Mouse (Mus musculus): ENCODE measurements at regions not wholly inside any gene's neighbourhood (a gene's known extent, or its start where the extent isn't known, plus 50 kb on each side); places are given as distances from the start of the nearest gene placed in this dataset.

DNA sequence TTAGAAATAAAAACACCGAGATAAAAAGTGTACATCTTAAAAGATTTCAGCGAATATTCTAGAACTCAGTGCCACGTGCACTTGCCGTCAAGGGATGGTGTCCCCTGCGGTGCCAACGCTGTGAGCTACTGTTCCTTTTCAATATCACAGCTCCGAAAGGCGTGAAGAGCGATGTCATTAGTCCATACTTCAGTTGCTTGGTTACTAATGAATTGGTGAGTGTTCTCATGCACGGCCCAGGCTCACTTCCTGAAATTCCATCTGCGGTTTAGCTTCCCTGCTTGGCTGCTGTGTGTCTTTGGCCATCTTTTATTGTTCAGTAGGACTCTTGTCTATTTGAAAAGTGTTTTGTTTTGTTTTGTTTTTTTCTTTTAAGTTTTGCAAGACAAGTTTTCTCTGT lies 93.2 kb downstream of the Tfap2c start:
- DNase-seq (ENCODE audit: low spot score) = no peak
- no peaks in the 10 kb centered on the region for H3K27me3 ChIP-seq (replicated peaks; ENCODE audit: control insufficient read depth, insufficient read depth, low read length)
- H3K27ac ChIP-seq (ENCODE audit: low read depth) = no peak overlapping the region
- 0 out of 2 replicates have a peak, but pooled peaks cover 3% of the 10 kb centered on the region for H3K9me3 ChIP-seq (ENCODE audit: control insufficient read depth, low read length)
- 76% methylated on average over 11 of the region's 11 CpGs for WGBS
- no peak overlapping the region for H3K9ac ChIP-seq (ENCODE audit: low read length)
- H3K4me1 ChIP-seq (replicated peaks; ENCODE audit: control insufficient read depth, insufficient read depth, low read length) = no peaks in the 10 kb centered on the region; the same call in 1 of the 2 replicates
- no peak overlapping the region for H3K4me3 ChIP-seq (ENCODE audit: low read depth, low read length)
- H3K36me3 ChIP-seq (ENCODE audit: control insufficient read depth, insufficient read depth, low read length) = no peaks in the 10 kb centered on the region
- ATAC-seq (replicated peaks; ENCODE audit: low FRiP score, low TSS enrichment, low read depth) = no peak
- no peak overlapping the region for H3K4me2 ChIP-seq (ENCODE audit: low read length)

DNA sequence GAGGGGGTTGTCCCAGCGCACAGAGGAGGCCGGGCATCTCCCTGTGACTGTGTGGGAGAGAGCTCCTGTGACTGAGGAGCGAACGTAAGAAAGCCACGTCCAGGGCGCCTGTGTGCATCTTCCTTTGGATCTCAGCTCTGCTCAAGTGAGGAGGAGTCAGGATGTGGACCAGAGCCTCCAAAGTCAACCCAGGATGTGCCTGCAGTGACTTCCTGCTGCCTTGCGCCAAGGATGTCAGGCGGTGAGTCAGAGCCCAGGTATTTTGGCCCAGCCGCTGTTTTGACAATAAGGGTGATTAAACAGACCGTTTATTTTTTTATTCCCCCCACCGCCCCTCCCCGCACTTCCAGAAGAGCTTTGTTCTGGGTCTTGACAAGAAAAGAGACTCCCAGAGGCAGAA lies 94.5 kb downstream of the Tfap2c start:
- ATAC-seq (replicated peaks; ENCODE audit: low FRiP score, low TSS enrichment, low read depth) = no peak
- WGBS = 11% methylated on average over 12 of the region's 12 CpGs

DNA sequence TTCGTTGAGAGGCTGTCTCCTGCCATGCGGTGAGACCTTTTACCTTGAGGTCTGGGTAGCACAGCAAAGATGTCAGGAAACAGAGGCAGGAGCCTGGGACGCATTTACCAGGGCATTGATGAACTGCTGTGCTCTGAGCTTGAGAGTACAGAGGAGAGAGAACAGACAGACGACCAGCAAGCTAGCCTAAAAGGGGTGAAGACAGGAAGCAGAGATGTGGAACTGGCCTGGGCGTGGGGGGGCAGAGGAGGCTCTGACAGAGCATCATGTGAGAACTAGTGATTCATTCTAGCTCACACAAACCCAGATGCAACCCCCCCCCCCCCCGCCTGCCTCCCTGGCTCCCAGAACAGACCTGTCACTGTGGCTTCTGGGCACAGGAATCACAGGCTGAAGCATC lies 95.1 kb downstream of the Tfap2c start:
- Histone ChIP-seq H3K4me1 (replicated peaks; ENCODE audit: control insufficient read depth, insufficient read depth, low read length) (no peaks in the 10 kb centered on the region; the same call in 1 of the 2 replicates), H3K4me2 (ENCODE audit: low read length) (peak overlapping the region; percentile 18; the same call in 1 of the 2 replicates), H3K36me3 (ENCODE audit: control insufficient read depth, insufficient read depth, low read length) (no peaks in the 10 kb centered on the region), H3K9me3 (ENCODE audit: control insufficient read depth, low read length) (0 out of 2 replicates have a peak, but pooled peaks cover 3% of the 10 kb centered on the region), H3K27me3 (replicated peaks; ENCODE audit: control insufficient read depth, insufficient read depth, low read length) (no peaks in the 10 kb centered on the region), H3K27ac (ENCODE audit: low read depth) (no peak overlapping the region), H3K4me3 (ENCODE audit: low read depth, low read length) (no peak overlapping the region), H3K9ac (ENCODE audit: low read length) (no peak overlapping the region)
- ATAC-seq (replicated peaks; ENCODE audit: low FRiP score, low TSS enrichment, low read depth) (no peak), DNase-seq (ENCODE audit: low spot score) (no peak)
- 29% methylated on average over 6 of the region's 6 CpGs for WGBS

More for the DNA sequence above, 94.5 kb downstream of the Tfap2c start:
- peak; percentile 57 for DNase-seq (ENCODE audit: low spot score)
- H3K9me3 ChIP-seq (ENCODE audit: control insufficient read depth, low read length) = 0 out of 2 replicates have a peak, but pooled peaks cover 3% of the 10 kb centered on the region
- no peaks in the 10 kb centered on the region for H3K27me3 ChIP-seq (replicated peaks; ENCODE audit: control insufficient read depth, insufficient read depth, low read length)
- H3K36me3 ChIP-seq (ENCODE audit: control insufficient read depth, insufficient read depth, low read length) = no peaks in the 10 kb centered on the region
- no peak overlapping the region for H3K9ac ChIP-seq (ENCODE audit: low read length)
- peak overlapping the region; percentile 18 for H3K4me2 ChIP-seq (ENCODE audit: low read length)
- H3K27ac ChIP-seq (ENCODE audit: low read depth) = no peak overlapping the region
- no peak overlapping the region for H3K4me3 ChIP-seq (ENCODE audit: low read depth, low read length)
- H3K4me1 ChIP-seq (replicated peaks; ENCODE audit: control insufficient read depth, insufficient read depth, low read length) = no peaks in the 10 kb centered on the region; the same call in 1 of the 2 replicates

DNA sequence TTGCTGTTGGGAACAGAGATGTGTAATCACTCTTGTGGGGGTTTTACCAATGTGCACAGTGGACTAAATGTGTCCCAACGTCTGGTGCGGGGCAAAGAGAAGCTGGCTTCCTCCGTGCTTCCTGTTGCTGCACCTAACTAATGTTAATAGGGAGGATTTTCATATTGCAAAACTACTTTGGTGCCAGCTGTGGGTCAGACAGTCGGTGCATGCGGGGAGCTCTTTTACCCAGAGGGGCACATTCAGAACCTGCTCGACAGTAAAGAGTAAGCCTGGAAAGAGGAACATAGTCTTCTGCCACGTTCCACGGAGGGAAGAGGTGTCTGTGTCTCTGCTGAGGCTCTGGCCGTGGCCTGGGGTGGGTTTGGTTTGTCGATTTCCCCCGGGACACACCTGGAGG lies 98.7 kb downstream of the Tfap2c start:
- H3K36me3 ChIP-seq (ENCODE audit: control insufficient read depth, insufficient read depth, low read length) = no peaks in the 10 kb centered on the region
- DNase-seq (ENCODE audit: low spot score) = no peak
- no peak for ATAC-seq (replicated peaks; ENCODE audit: low FRiP score, low TSS enrichment, low read depth)
- no peak overlapping the region for H3K4me3 ChIP-seq (ENCODE audit: low read depth, low read length)
- H3K4me2 ChIP-seq (ENCODE audit: low read length) = no peak overlapping the region
- H3K27me3 ChIP-seq (replicated peaks; ENCODE audit: control insufficient read depth, insufficient read depth, low read length) = no peaks in the 10 kb centered on the region
- H3K4me1 ChIP-seq (replicated peaks; ENCODE audit: control insufficient read depth, insufficient read depth, low read length) = no peaks in the 10 kb centered on the region; the same call in 1 of the 2 replicates
- WGBS = 64% methylated on average over 11 of the region's 11 CpGs
- H3K27ac ChIP-seq (ENCODE audit: low read depth) = no peak overlapping the region
- no peaks in the 10 kb centered on the region for H3K9me3 ChIP-seq (ENCODE audit: control insufficient read depth, low read length)
- no peak overlapping the region for H3K9ac ChIP-seq (ENCODE audit: low read length)

DNA sequence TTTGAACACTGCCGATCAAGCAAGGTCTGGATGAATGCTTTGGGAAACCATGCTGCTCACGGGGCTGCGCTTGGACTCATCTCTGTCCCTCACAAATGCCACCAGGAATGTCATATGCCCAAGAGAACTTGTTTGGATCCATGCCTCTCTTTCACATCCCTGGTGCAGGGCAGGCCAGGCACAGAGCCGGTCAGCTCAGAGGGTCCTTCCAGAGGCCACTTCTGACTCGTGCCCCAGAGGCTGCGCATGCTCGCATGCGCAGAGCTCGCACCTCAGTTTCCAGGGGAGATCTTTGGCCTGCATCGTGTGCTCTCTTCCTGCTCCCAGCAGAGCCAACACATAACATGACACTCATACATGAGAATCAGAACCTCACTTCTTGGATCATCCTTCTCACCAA lies 111.1 kb downstream of the Tfap2c start:
- ATAC-seq (replicated peaks; ENCODE audit: low FRiP score, low TSS enrichment, low read depth) = no peak

DNA sequence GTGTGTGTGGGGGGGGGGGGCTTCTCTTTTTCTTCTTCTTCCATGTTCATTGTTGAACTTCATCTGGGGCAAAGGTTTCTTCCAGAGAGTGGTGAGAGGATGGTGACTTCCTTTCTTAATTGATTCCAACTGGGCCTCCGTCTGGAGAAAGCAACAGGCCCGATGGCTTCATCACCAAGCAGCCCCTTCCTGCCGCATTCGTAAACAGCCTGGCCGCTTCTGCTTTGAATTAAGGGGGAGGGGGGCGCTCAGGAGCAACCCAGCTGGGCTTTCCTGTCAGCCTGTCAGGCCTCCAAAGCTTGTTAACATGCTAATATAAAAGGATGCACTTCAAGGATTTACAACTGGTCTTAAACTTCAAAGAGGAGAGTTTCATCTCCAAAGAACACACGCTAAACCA lies 111.5 kb downstream of the Tfap2c start:
- Histone ChIP-seq H3K4me3 (ENCODE audit: low read depth, low read length) (no peak overlapping the region), H3K27me3 (replicated peaks; ENCODE audit: control insufficient read depth, insufficient read depth, low read length) (peaks cover 10% of the 10 kb centered on the region; the same call in 1 of the 2 replicates), H3K27ac (ENCODE audit: low read depth) (no peak overlapping the region), H3K9me3 (ENCODE audit: control insufficient read depth, low read length) (no peaks in the 10 kb centered on the region), H3K9ac (ENCODE audit: low read length) (no peak overlapping the region), H3K36me3 (ENCODE audit: control insufficient read depth, insufficient read depth, low read length) (no peaks in the 10 kb centered on the region), H3K4me1 (replicated peaks; ENCODE audit: control insufficient read depth, insufficient read depth, low read length) (0 out of 2 replicates have a peak, but pooled peaks cover 8% of the 10 kb centered on the region), H3K4me2 (ENCODE audit: low read length) (no peak overlapping the region)
- WGBS = 14% methylated on average over 7 of the region's 7 CpGs
- ATAC-seq (replicated peaks; ENCODE audit: low FRiP score, low TSS enrichment, low read depth) (no peak), DNase-seq (ENCODE audit: low spot score) (no peak)

More for the DNA sequence above, 111.1 kb downstream of the Tfap2c start:
- H3K9me3 ChIP-seq (ENCODE audit: control insufficient read depth, low read length) = no peaks in the 10 kb centered on the region
- no peaks in the 10 kb centered on the region for H3K36me3 ChIP-seq (ENCODE audit: control insufficient read depth, insufficient read depth, low read length)
- H3K27me3 ChIP-seq (replicated peaks; ENCODE audit: control insufficient read depth, insufficient read depth, low read length) = peaks cover 10% of the 10 kb centered on the region; the same call in 1 of the 2 replicates
- DNase-seq (ENCODE audit: low spot score) = no peak
- no peak overlapping the region for H3K4me2 ChIP-seq (ENCODE audit: low read length)
- no peak overlapping the region for H3K27ac ChIP-seq (ENCODE audit: low read depth)
- no peak overlapping the region for H3K9ac ChIP-seq (ENCODE audit: low read length)
- 70% methylated on average over 10 of the region's 10 CpGs for WGBS
- 0 out of 2 replicates have a peak, but pooled peaks cover 8% of the 10 kb centered on the region for H3K4me1 ChIP-seq (replicated peaks; ENCODE audit: control insufficient read depth, insufficient read depth, low read length)
- H3K4me3 ChIP-seq (ENCODE audit: low read depth, low read length) = no peak overlapping the region

DNA sequence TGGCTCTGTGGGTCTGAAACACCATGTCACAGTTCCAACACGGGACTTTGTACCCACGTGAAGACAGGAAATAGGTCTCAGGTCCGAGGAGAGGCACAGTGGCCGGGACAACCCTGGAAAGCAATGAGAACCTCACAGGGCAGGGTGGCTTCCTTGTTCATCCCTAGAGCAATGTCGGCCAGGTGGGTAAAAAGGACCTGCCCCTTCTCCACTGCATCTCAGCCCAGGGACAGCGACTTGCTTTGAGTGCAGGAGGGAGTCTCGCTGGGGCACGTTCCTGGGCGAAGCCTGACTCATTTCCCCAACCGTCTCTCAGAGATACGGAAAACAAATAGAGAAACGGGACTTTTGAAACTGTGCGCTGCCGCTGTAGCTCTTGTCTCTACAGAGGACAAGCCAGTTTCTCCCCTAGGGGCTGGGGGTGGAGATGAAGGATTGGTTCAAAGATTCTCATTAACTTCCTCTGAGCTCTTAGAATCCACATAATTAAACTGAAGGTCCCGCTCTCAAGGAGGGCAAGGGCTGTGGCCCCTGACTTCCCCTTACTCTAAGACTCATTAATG lies 112.1 kb downstream of the Tfap2c start:
- H3K4me2 ChIP-seq (ENCODE audit: low read length) = no peak overlapping the region

DNA sequence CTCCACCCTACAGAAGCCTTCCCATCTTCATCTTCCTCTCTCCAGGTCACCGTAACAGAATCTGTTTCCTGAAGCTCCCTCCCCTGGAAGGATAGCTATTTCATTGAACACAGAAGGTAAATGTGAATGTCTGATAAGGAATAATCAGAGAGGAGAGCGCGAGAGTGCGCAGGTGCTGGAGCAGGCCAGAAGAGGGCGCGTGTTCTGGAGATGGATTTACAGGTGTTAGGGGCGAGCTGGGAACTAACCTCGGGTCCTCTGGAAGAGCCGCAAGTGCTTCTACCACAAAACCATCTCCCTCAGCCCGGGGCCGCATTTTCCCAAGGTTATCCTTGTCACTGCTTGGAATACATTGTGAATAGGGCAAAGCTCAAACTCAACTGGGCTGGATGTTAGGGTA lies 112.8 kb downstream of the Tfap2c start:
- ATAC-seq (replicated peaks; ENCODE audit: low FRiP score, low TSS enrichment, low read depth) = no peak
- no peaks in the 10 kb centered on the region for H3K36me3 ChIP-seq (ENCODE audit: control insufficient read depth, insufficient read depth, low read length)

More for the DNA sequence above, 112.1 kb downstream of the Tfap2c start:
- Histone ChIP-seq H3K9me3 (ENCODE audit: control insufficient read depth, low read length) (no peaks in the 10 kb centered on the region), H3K4me1 (replicated peaks; ENCODE audit: control insufficient read depth, insufficient read depth, low read length) (0 out of 2 replicates have a peak, but pooled peaks cover 8% of the 10 kb centered on the region), H3K9ac (ENCODE audit: low read length) (no peak overlapping the region), H3K27ac (ENCODE audit: low read depth) (no peak overlapping the region), H3K4me3 (ENCODE audit: low read depth, low read length) (no peak overlapping the region), H3K36me3 (ENCODE audit: control insufficient read depth, insufficient read depth, low read length) (no peaks in the 10 kb centered on the region), H3K27me3 (replicated peaks; ENCODE audit: control insufficient read depth, insufficient read depth, low read length) (peaks cover 10% of the 10 kb centered on the region; the same call in 1 of the 2 replicates)
- DNase-seq (ENCODE audit: low spot score) = peak; percentile 58
- WGBS = 18% methylated on average over 15 of the region's 15 CpGs
- ATAC-seq (replicated peaks; ENCODE audit: low FRiP score, low TSS enrichment, low read depth) = no peak

DNA sequence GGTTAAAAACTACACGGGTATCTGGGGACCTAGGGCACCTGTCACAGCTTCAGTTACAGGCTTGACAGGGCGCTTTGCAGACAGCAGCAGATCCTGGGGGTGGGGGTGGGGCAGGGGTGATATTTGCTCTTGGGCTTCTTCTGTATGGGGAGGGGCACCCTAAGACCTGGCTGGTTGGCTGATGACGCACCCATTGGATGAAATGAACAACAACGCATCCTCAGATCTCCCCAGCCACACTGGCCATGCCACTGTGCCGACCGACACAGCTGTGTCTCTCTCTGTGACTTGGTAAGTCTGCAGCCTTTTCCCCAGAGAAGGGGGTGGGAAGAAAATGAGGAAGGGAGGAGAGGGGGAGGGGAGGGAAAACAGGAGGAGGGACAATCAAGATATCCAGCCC lies 114.3 kb downstream of the Tfap2c start:
- H3K4me1 ChIP-seq (replicated peaks; ENCODE audit: control insufficient read depth, insufficient read depth, low read length) = 0 out of 2 replicates have a peak, but pooled peaks cover 8% of the 10 kb centered on the region
- H3K4me3 ChIP-seq (ENCODE audit: low read depth, low read length) = no peak overlapping the region
- H3K4me2 ChIP-seq (ENCODE audit: low read length) = no peak overlapping the region
- ATAC-seq (replicated peaks; ENCODE audit: low FRiP score, low TSS enrichment, low read depth) (no peak), DNase-seq (ENCODE audit: low spot score) (no peak)
- H3K9ac ChIP-seq (ENCODE audit: low read length) = no peak overlapping the region
- 10% methylated on average over 6 of the region's 6 CpGs for whole genome bisulfite sequencing
- peaks cover 10% of the 10 kb centered on the region; the same call in 1 of the 2 replicates for H3K27me3 ChIP-seq (replicated peaks; ENCODE audit: control insufficient read depth, insufficient read depth, low read length)
- no peak overlapping the region for H3K27ac ChIP-seq (ENCODE audit: low read depth)
- no peaks in the 10 kb centered on the region for H3K9me3 ChIP-seq (ENCODE audit: control insufficient read depth, low read length)
- H3K36me3 ChIP-seq (ENCODE audit: control insufficient read depth, insufficient read depth, low read length) = no peaks in the 10 kb centered on the region

More for the DNA sequence above, 112.8 kb downstream of the Tfap2c start:
- 0 out of 2 replicates have a peak, but pooled peaks cover 8% of the 10 kb centered on the region for H3K4me1 ChIP-seq (replicated peaks; ENCODE audit: control insufficient read depth, insufficient read depth, low read length)
- H3K9me3 ChIP-seq (ENCODE audit: control insufficient read depth, low read length) = no peaks in the 10 kb centered on the region
- no peak overlapping the region for H3K27ac ChIP-seq (ENCODE audit: low read depth)
- H3K9ac ChIP-seq (ENCODE audit: low read length) = no peak overlapping the region
- no peak overlapping the region for H3K4me2 ChIP-seq (ENCODE audit: low read length)
- H3K27me3 ChIP-seq (replicated peaks; ENCODE audit: control insufficient read depth, insufficient read depth, low read length) = peaks cover 10% of the 10 kb centered on the region; the same call in 1 of the 2 replicates
- no peak overlapping the region for H3K4me3 ChIP-seq (ENCODE audit: low read depth, low read length)
- 64% methylated on average over 11 of the region's 11 CpGs for WGBS
- no peak for DNase-seq (ENCODE audit: low spot score)

All from intestine, embryonic 14.5 days (tissue).